Mouse (Mus musculus) small intestine, adult 10 weeks (tissue): ENCODE data around the gene Apela. TPM values are rescaled to one million over a fixed set of nuclear protein-coding genes. Genes with fewer than 3 reads are reported as not detected.

Experiments used
- polyA plus RNA-seq: library from polyadenylated mRNA; stranded (reverse); fragments of 350-450 nt; fragmentation: Illumina TruSeq; extraction: RNeasy Lipid Tissue Mini Kit (QIAGEN cat#74804); gene quantifications from one replicate; pipeline ENCODE4 v1.2.3, GENCODE M21; 2014; ENCODE audit warnings: low replicate concordance

The Apela gene
- not detected for polyA plus RNA-seq

GRCm38 (mm10) chr8:65037117-65037533, at the start of gene Apela:
Gene Apela, minus strand, starts transcription at chr8:65037336.

GRCm38 (mm10) chr8:65074733-65075132, 37.6 kb upstream of the Apela start, which contains the start of gene Gm10663:
Gene Gm10663, plus strand, starts transcription at chr8:65075033.

GRCm38 (mm10) chr8:65018423-65018822, 18.7 kb downstream of the Apela start, which contains the start of the genes Trim61 and Trim60:
Gene Trim61, minus strand, starts transcription at chr8:65018523.
Gene Trim60, minus strand, starts transcription at chr8:65018584.

GRCm38 (mm10) chr8:64987731-64988130, 49.4 kb downstream of the Apela start, which contains the start of gene Trim75:
Gene Trim75, minus strand, starts transcription at chr8:64987831.

Other genes with a start within 250 kb of the Apela start
- 24.5 TPM for gene Klhl2, start 187.3 kb downstream of the Apela start, polyA plus RNA-seq
- gene Tmem192, start 90.2 kb downstream of the Apela start, polyA plus RNA-seq = 15.9 TPM
- not detected for gene Trim75, start 49.5 kb downstream of the Apela start, polyA plus RNA-seq
- gene Trim61, start 18.8 kb downstream of the Apela start, polyA plus RNA-seq = not detected
- not detected for gene Trim60, start 18.8 kb downstream of the Apela start, polyA plus RNA-seq
- gene Gm10663, start 37.7 kb upstream of the Apela start, polyA plus RNA-seq = not detected
- 240 TPM for gene BC030870, start 92.2 kb upstream of the Apela start, polyA plus RNA-seq